Mouse (Mus musculus) naive thymus-derived CD4-positive, alpha-beta T cell, adult 2 months (primary cell): ENCODE measurements at regions not wholly inside any gene's neighbourhood (a gene's known extent, or its start where the extent isn't known, plus 50 kb on each side); places are given as distances from the start of the nearest gene placed in this dataset.

Experiments
- DNase-seq: peaks from one replicate; pipeline ENCODE4 v3.0.0-alpha.2; 2011; ENCODE audit warnings: low read depth

- no peak for DNase-seq
These were observed 54.0 kb upstream of the Psmd7 start for GRCm38 (mm10) chr8:107642241-107642640.

- DNase-seq, result no peak
These were observed 59.7 kb upstream of the Psmd7 start for GRCm38 (mm10) chr8:107647936-107648335.

GRCm38 (mm10) chr8:107650306-107650705 is 62.0 kb upstream of the Psmd7 start:
- DNase-seq, result no peak

GRCm38 (mm10) chr8:107651424-107651823 is 63.2 kb upstream of the Psmd7 start:
- DNase-seq, result no peak

- no peak for DNase-seq
These were observed 64.0 kb upstream of the Psmd7 start for GRCm38 (mm10) chr8:107652226-107652625.

- no peak for DNase-seq
These were observed 65.4 kb upstream of the Psmd7 start for GRCm38 (mm10) chr8:107653711-107654110.

GRCm38 (mm10) chr8:107656622-107657021 is 68.4 kb upstream of the Psmd7 start:
- no peak for DNase-seq

GRCm38 (mm10) chr8:107657741-107658140 is 69.5 kb upstream of the Psmd7 start:
- DNase-seq, result no peak

GRCm38 (mm10) chr8:107658386-107658785 is 70.1 kb upstream of the Psmd7 start:
- DNase-seq, result no peak

- no peak for DNase-seq
These were observed 72.4 kb upstream of the Psmd7 start for GRCm38 (mm10) chr8:107660624-107661023.

GRCm38 (mm10) chr8:107669608-107670007 is 81.3 kb upstream of the Psmd7 start:
- no peak for DNase-seq

- no peak for DNase-seq
These were observed 83.2 kb upstream of the Psmd7 start for GRCm38 (mm10) chr8:107671471-107671870.

GRCm38 (mm10) chr8:107672691-107673090 is 84.4 kb upstream of the Psmd7 start:
- no peak for DNase-seq

GRCm38 (mm10) chr8:107682066-107682465 is 93.8 kb upstream of the Psmd7 start:
- DNase-seq, result no peak

GRCm38 (mm10) chr8:107684721-107685691 is 96.7 kb upstream of the Psmd7 start:
- peak; percentile 10 for DNase-seq

- no peak for DNase-seq
These were observed 98.7 kb upstream of the Psmd7 start for GRCm38 (mm10) chr8:107686936-107687335.

GRCm38 (mm10) chr8:107687529-107687928 is 99.3 kb upstream of the Psmd7 start:
- no peak for DNase-seq

- no peak for DNase-seq
These were observed 100.8 kb upstream of the Psmd7 start for GRCm38 (mm10) chr8:107689020-107689419.

- DNase-seq, result no peak
These were observed 103.0 kb upstream of the Psmd7 start for GRCm38 (mm10) chr8:107691251-107691650.

GRCm38 (mm10) chr8:107696384-107697346 is 108.4 kb upstream of the Psmd7 start:
- no peak for DNase-seq

- no peak for DNase-seq
These were observed 111.0 kb upstream of the Psmd7 start for GRCm38 (mm10) chr8:107699307-107699706.

- no peak for DNase-seq
These were observed 111.5 kb upstream of the Psmd7 start for GRCm38 (mm10) chr8:107699759-107700158.

GRCm38 (mm10) chr8:107715901-107716300 is 127.6 kb upstream of the Psmd7 start:
- DNase-seq, result no peak
